Mouse (Mus musculus): ENCODE measurements around the gene Suv39h2. TPM values are rescaled to one million over a fixed set of nuclear protein-coding genes. Genes with fewer than 3 reads are reported as not detected.

Suv39h2 gene
- polyA plus RNA-seq, 1 experiment from 2014 or later, result 21.4 TPM

- Histone ChIP-seq H3K9ac (ENCODE audit: low read length) (no peak overlapping the region), H3K4me3 (ENCODE audit: low read depth, low read length) (no peak overlapping the region), H3K27ac (ENCODE audit: low read depth, low read length) (no peak overlapping the region), H3K4me2 (ENCODE audit: low read length) (no peak overlapping the region), H3K9me3 (replicated peaks; ENCODE audit: control insufficient read depth, low read length) (no peaks in the 10 kb centered on the region), H3K4me1 (ENCODE audit: control insufficient read depth, insufficient read depth, low read length) (peaks cover 4% of the 10 kb centered on the region; the same call in 1 of the 2 replicates), H3K27me3 (replicated peaks; ENCODE audit: control insufficient read depth, insufficient read depth, low read length) (no peaks in the 10 kb centered on the region), H3K36me3 (ENCODE audit: control insufficient read depth, insufficient read depth, low read length) (no peaks in the 10 kb centered on the region)
- ATAC-seq (no peak), DNase-seq (ENCODE audit: low spot score) (no peak)
- WGBS, result 85% methylated on average over 3 of the region's 3 CpGs
These were observed 5.4 kb upstream of the Suv39h2 start for GRCm38 (mm10) chr2:3480239-3480638.

GRCm38 (mm10) chr2:3475746-3476251 is 968 bp upstream of the Suv39h2 start:
- no peak overlapping the region for H3K27ac ChIP-seq (ENCODE audit: low read depth, low read length)

GRCm38 (mm10) chr2:3474361-3474805 is 448 bp downstream of the Suv39h2 start:
- H3K4me1 ChIP-seq (ENCODE audit: control insufficient read depth, insufficient read depth, low read length), result peaks cover 12% of the 10 kb centered on the region
- no peaks in the 10 kb centered on the region for H3K27me3 ChIP-seq (replicated peaks; ENCODE audit: control insufficient read depth, insufficient read depth, low read length)
- peaks cover 20% of the 10 kb centered on the region for H3K36me3 ChIP-seq (ENCODE audit: control insufficient read depth, insufficient read depth, low read length)
- DNase-seq (ENCODE audit: low spot score) (peak; percentile 85), ATAC-seq (peak; percentile 77)
- H3K4me3 ChIP-seq (ENCODE audit: low read depth, low read length), result peak overlapping the region; percentile 91
- under 1% methylated on average over 46 of the region's 46 CpGs for WGBS
- H3K9ac ChIP-seq (ENCODE audit: low read length), result peak overlapping the region; percentile 78
- peak overlapping the region; percentile 63 for H3K4me2 ChIP-seq (ENCODE audit: low read length)
- no peaks in the 10 kb centered on the region for H3K9me3 ChIP-seq (replicated peaks; ENCODE audit: control insufficient read depth, low read length)
- H3K27ac ChIP-seq (ENCODE audit: low read depth, low read length), result peak overlapping the region; percentile 92

More at GRCm38 (mm10) chr2:3475746-3476251, 968 bp upstream of the Suv39h2 start:
- Histone ChIP-seq H3K36me3 (ENCODE audit: control insufficient read depth, insufficient read depth, low read length) (peaks cover 9% of the 10 kb centered on the region; the same call in 1 of the 2 replicates), H3K9me3 (replicated peaks; ENCODE audit: control insufficient read depth, low read length) (no peaks in the 10 kb centered on the region), H3K4me2 (ENCODE audit: low read length) (peak overlapping the region; percentile 63), H3K4me1 (ENCODE audit: control insufficient read depth, insufficient read depth, low read length) (peaks cover 12% of the 10 kb centered on the region), H3K27me3 (replicated peaks; ENCODE audit: control insufficient read depth, insufficient read depth, low read length) (no peaks in the 10 kb centered on the region), H3K9ac (ENCODE audit: low read length) (no peak overlapping the region; the same call in 1 of the 2 replicates), H3K4me3 (ENCODE audit: low read depth, low read length) (0 out of 2 replicates have a peak overlapping the region, but pooled peaks have one; percentile 91)
- no peak for ATAC-seq
- no peak for DNase-seq (ENCODE audit: low spot score)
- 51% methylated on average over 3 of the region's 3 CpGs for WGBS

GRCm38 (mm10) chr2:3473891-3474290 is 940 bp downstream of the Suv39h2 start:
- Histone ChIP-seq H3K27ac (ENCODE audit: low read depth, low read length) (peak overlapping the region; percentile 92; the same call in 1 of the 2 replicates), H3K27me3 (replicated peaks; ENCODE audit: control insufficient read depth, insufficient read depth, low read length) (no peaks in the 10 kb centered on the region), H3K4me3 (ENCODE audit: low read depth, low read length) (peak overlapping the region; percentile 91), H3K9me3 (replicated peaks; ENCODE audit: control insufficient read depth, low read length) (no peaks in the 10 kb centered on the region), H3K4me2 (ENCODE audit: low read length) (peak overlapping the region; percentile 63), H3K36me3 (ENCODE audit: control insufficient read depth, insufficient read depth, low read length) (peaks cover 20% of the 10 kb centered on the region), H3K4me1 (ENCODE audit: control insufficient read depth, insufficient read depth, low read length) (peaks cover 12% of the 10 kb centered on the region), H3K9ac (ENCODE audit: low read length) (peak overlapping the region; percentile 78)
- WGBS, result under 1% methylated on average over 12 of the region's 12 CpGs
- ATAC-seq (no peak), DNase-seq (ENCODE audit: low spot score) (peak; percentile 33)

- H3K4me2 ChIP-seq (ENCODE audit: low read length), result no peak overlapping the region
- no peak overlapping the region for H3K27ac ChIP-seq (ENCODE audit: low read depth, low read length)
- no peaks in the 10 kb centered on the region for H3K9me3 ChIP-seq (replicated peaks; ENCODE audit: control insufficient read depth, low read length)
- 92% methylated on average over 4 of the region's 4 CpGs for WGBS
- H3K9ac ChIP-seq (ENCODE audit: low read length), result no peak overlapping the region
- H3K4me1 ChIP-seq (ENCODE audit: control insufficient read depth, insufficient read depth, low read length), result no peaks in the 10 kb centered on the region
- H3K4me3 ChIP-seq (ENCODE audit: low read depth, low read length), result no peak overlapping the region
- ATAC-seq (no peak), DNase-seq (ENCODE audit: low spot score) (no peak)
- H3K36me3 ChIP-seq (ENCODE audit: control insufficient read depth, insufficient read depth, low read length), result peaks cover 71% of the 10 kb centered on the region
- H3K27me3 ChIP-seq (replicated peaks; ENCODE audit: control insufficient read depth, insufficient read depth, low read length), result no peaks in the 10 kb centered on the region
These were observed 18.2 kb downstream of the Suv39h2 start for GRCm38 (mm10) chr2:3456590-3456989.

- H3K9me3 ChIP-seq (replicated peaks; ENCODE audit: control insufficient read depth, low read length), result no peaks in the 10 kb centered on the region
- no peak overlapping the region for H3K27ac ChIP-seq (ENCODE audit: low read depth, low read length)
- no peak overlapping the region for H3K4me3 ChIP-seq (ENCODE audit: low read depth, low read length)
- H3K4me2 ChIP-seq (ENCODE audit: low read length), result no peak overlapping the region
- 88% methylated on average over 3 of the region's 3 CpGs for WGBS
- ATAC-seq, result no peak
- DNase-seq (ENCODE audit: low spot score), result no peak
- peaks cover 65% of the 10 kb centered on the region for H3K36me3 ChIP-seq (ENCODE audit: control insufficient read depth, insufficient read depth, low read length)
- no peaks in the 10 kb centered on the region for H3K4me1 ChIP-seq (ENCODE audit: control insufficient read depth, insufficient read depth, low read length)
- no peaks in the 10 kb centered on the region for H3K27me3 ChIP-seq (replicated peaks; ENCODE audit: control insufficient read depth, insufficient read depth, low read length)
- no peak overlapping the region for H3K9ac ChIP-seq (ENCODE audit: low read length)
These were observed 21.7 kb downstream of the Suv39h2 start for GRCm38 (mm10) chr2:3453096-3453495.

- Histone ChIP-seq H3K36me3 (ENCODE audit: control insufficient read depth, insufficient read depth, low read length) (peaks cover 44% of the 10 kb centered on the region), H3K4me3 (ENCODE audit: low read depth, low read length) (no peak overlapping the region), H3K9ac (ENCODE audit: low read length) (no peak overlapping the region), H3K9me3 (replicated peaks; ENCODE audit: control insufficient read depth, low read length) (no peaks in the 10 kb centered on the region), H3K27ac (ENCODE audit: low read depth, low read length) (no peak overlapping the region), H3K27me3 (replicated peaks; ENCODE audit: control insufficient read depth, insufficient read depth, low read length) (no peaks in the 10 kb centered on the region), H3K4me1 (ENCODE audit: control insufficient read depth, insufficient read depth, low read length) (no peaks in the 10 kb centered on the region), H3K4me2 (ENCODE audit: low read length) (no peak overlapping the region)
- DNase-seq (ENCODE audit: low spot score), result no peak
- WGBS, result 82% methylated on average over 2 of the region's 2 CpGs
- ATAC-seq, result no peak
These were observed 25.4 kb downstream of the Suv39h2 start for GRCm38 (mm10) chr2:3449431-3449830.

GRCm38 (mm10) chr2:3445984-3446383 is 28.8 kb downstream of the Suv39h2 start:
- Histone ChIP-seq H3K27ac (ENCODE audit: low read depth, low read length) (no peak overlapping the region), H3K36me3 (ENCODE audit: control insufficient read depth, insufficient read depth, low read length) (peaks cover 36% of the 10 kb centered on the region), H3K9me3 (replicated peaks; ENCODE audit: control insufficient read depth, low read length) (no peaks in the 10 kb centered on the region), H3K9ac (ENCODE audit: low read length) (no peak overlapping the region), H3K4me1 (ENCODE audit: control insufficient read depth, insufficient read depth, low read length) (no peaks in the 10 kb centered on the region), H3K4me2 (ENCODE audit: low read length) (no peak overlapping the region), H3K4me3 (ENCODE audit: low read depth, low read length) (no peak overlapping the region), H3K27me3 (replicated peaks; ENCODE audit: control insufficient read depth, insufficient read depth, low read length) (no peaks in the 10 kb centered on the region)
- DNase-seq (ENCODE audit: low spot score) (no peak), ATAC-seq (no peak)
- WGBS, result 91% methylated on average over 4 of the region's 4 CpGs

GRCm38 (mm10) chr2:3444206-3444605 is 30.6 kb downstream of the Suv39h2 start:
- H3K27me3 ChIP-seq (replicated peaks; ENCODE audit: control insufficient read depth, insufficient read depth, low read length), result no peaks in the 10 kb centered on the region
- H3K9ac ChIP-seq (ENCODE audit: low read length), result no peak overlapping the region
- no peak overlapping the region for H3K4me3 ChIP-seq (ENCODE audit: low read depth, low read length)
- WGBS, result 65% methylated on average over 7 of the region's 7 CpGs
- no peaks in the 10 kb centered on the region for H3K4me1 ChIP-seq (ENCODE audit: control insufficient read depth, insufficient read depth, low read length)
- no peak for ATAC-seq
- peaks cover 34% of the 10 kb centered on the region for H3K36me3 ChIP-seq (ENCODE audit: control insufficient read depth, insufficient read depth, low read length)
- no peak overlapping the region for H3K4me2 ChIP-seq (ENCODE audit: low read length)
- peak; percentile 32 for DNase-seq (ENCODE audit: low spot score)
- H3K27ac ChIP-seq (ENCODE audit: low read depth, low read length), result no peak overlapping the region
- H3K9me3 ChIP-seq (replicated peaks; ENCODE audit: control insufficient read depth, low read length), result no peaks in the 10 kb centered on the region

Data from forebrain, embryonic 14.5 days (tissue).